Mouse (Mus musculus) erythroblast, adult 5-6 weeks (primary cell): Measurements from ENCODE around the gene Pef1. TPM values are rescaled to one million over a fixed set of nuclear protein-coding genes. Genes with fewer than 3 reads are reported as not detected.

Experiments used
- ATAC-seq: replicated peaks from 2 replicates; pipeline ENCODE4 v1.8.0; 2016; ENCODE audit warnings: moderate number of reproducible peaks, mild to moderate bottlenecking, moderate TSS enrichment, inconsistent platforms; ENCODE audit not compliant: poor library complexity, low FRiP score, severe bottlenecking
- total RNA-seq, 2 experiments: library from RNA; stranded (forward) in 1 of 2; stranded (reverse) in 1 of 2; fragments of 150-400 nt in 1 of 2; fragments of 200-764, 138-1000 nt in 1 of 2; gene quantifications; 2 replicates each; pipeline versions ENCODE4 v1.2.3 to v1.2.4; 2015 to 2017; ENCODE audit warnings: low replicate concordance in 2 of 2

Gene Pef1
- total RNA-seq, 2 experiments from 2014 or later, result 29.5 to 43.0 TPM

- no peak for ATAC-seq
These were observed 69.8 kb downstream of the Pef1 start for GRCm38 (mm10) chr4:130171951-130172765.

GRCm38 (mm10) chr4:130173060-130173822, 70.9 kb downstream of the Pef1 start:
- ATAC-seq, result peak; percentile 85

GRCm38 (mm10) chr4:130173911-130174311, 71.6 kb downstream of the Pef1 start:
- ATAC-seq, result peak; percentile 28

- peak; percentile 79 for ATAC-seq
These were observed 72.1 kb downstream of the Pef1 start for GRCm38 (mm10) chr4:130174335-130175031.

- no peak for ATAC-seq
These were observed 72.8 kb downstream of the Pef1 start, which contains the start of gene Tinagl1 for GRCm38 (mm10) chr4:130175072-130175711. Gene Tinagl1, minus strand, starts transcription at chr4:130175122.

GRCm38 (mm10) chr4:130176156-130176720, 73.9 kb downstream of the Pef1 start:
- ATAC-seq, result no peak

GRCm38 (mm10) chr4:130177087-130177486, 74.7 kb downstream of the Pef1 start:
- ATAC-seq, result no peak

- ATAC-seq, result no peak
These were observed 75.2 kb downstream of the Pef1 start for GRCm38 (mm10) chr4:130177536-130177935.

Other genes starting within 250 kb of the Pef1 start
- not detected in 2 replicates for gene Spocd1, start 173.3 kb upstream of the Pef1 start, total RNA-seq (2015; ENCODE audit: low replicate concordance)
- gene Spocd1, start 173.3 kb upstream of the Pef1 start, total RNA-seq (2017; ENCODE audit: low replicate concordance), result not detected in 2 replicates
- gene Adgrb2, start 117.7 kb upstream of the Pef1 start, total RNA-seq (2015; ENCODE audit: low replicate concordance), result not detected in 2 replicates
- gene Adgrb2, start 117.7 kb upstream of the Pef1 start, total RNA-seq (2017; ENCODE audit: low replicate concordance), result not detected in 2 replicates
- not detected in 2 replicates for gene Col16a1, start 54.7 kb upstream of the Pef1 start, total RNA-seq (2015; ENCODE audit: low replicate concordance)
- gene Col16a1, start 54.7 kb upstream of the Pef1 start, total RNA-seq (2017; ENCODE audit: low replicate concordance), result 0.14 TPM in 1 of 2 replicates, not detected in the other
- gene Hcrtr1, start 36.8 kb downstream of the Pef1 start, total RNA-seq (2015; ENCODE audit: low replicate concordance), result not detected in 2 replicates
- not detected in 2 replicates for gene Hcrtr1, start 36.8 kb downstream of the Pef1 start, total RNA-seq (2017; ENCODE audit: low replicate concordance)
- 67.6 and 69.8 TPM in 2 replicates for gene Tinagl1, start 72.6 kb downstream of the Pef1 start, total RNA-seq (2015; ENCODE audit: low replicate concordance)
- 95.4 and 126 TPM in 2 replicates for gene Tinagl1, start 72.6 kb downstream of the Pef1 start, total RNA-seq (2017; ENCODE audit: low replicate concordance)
- not detected in 2 replicates for gene Gm853, start 119.8 kb downstream of the Pef1 start, total RNA-seq (2015; ENCODE audit: low replicate concordance)
- gene Gm853, start 119.8 kb downstream of the Pef1 start, total RNA-seq (2017; ENCODE audit: low replicate concordance), result not detected in 2 replicates
- gene Serinc2, start 176.6 kb downstream of the Pef1 start, total RNA-seq (2015; ENCODE audit: low replicate concordance), result not detected in 2 replicates
- 1.3 TPM in 1 of 2 replicates, not detected in the other for gene Serinc2, start 176.6 kb downstream of the Pef1 start, total RNA-seq (2017; ENCODE audit: low replicate concordance)
- gene Fabp3, start 206.0 kb downstream of the Pef1 start, total RNA-seq (2015; ENCODE audit: low replicate concordance), result 2.1 TPM in 1 of 2 replicates, not detected in the other
- not detected in 2 replicates for gene Fabp3, start 206.0 kb downstream of the Pef1 start, total RNA-seq (2017; ENCODE audit: low replicate concordance)
- gene Gm10570, start 206.1 kb downstream of the Pef1 start, total RNA-seq (2015; ENCODE audit: low replicate concordance), result not detected in 2 replicates
- not detected in 2 replicates for gene Gm10570, start 206.1 kb downstream of the Pef1 start, total RNA-seq (2017; ENCODE audit: low replicate concordance)